Mouse (Mus musculus) gonadal fat pad, adult 2 months (tissue): ENCODE results near the gene Cacna1b. TPM values are rescaled to one million over a fixed set of nuclear protein-coding genes. Genes with fewer than 3 reads are reported as not detected.

Experiments used
- DNase-seq: peaks from one replicate; pipeline ENCODE4 v3.0.0-alpha.2; 2012; ENCODE audit warnings: low read depth
- polyA plus RNA-seq: library from polyadenylated mRNA; depleted of rRNA; stranded (reverse); fragments of >200 nt; gene quantifications from 2 replicates; pipeline ENCODE4 v1.2.3, GENCODE M21; 2012

Gene Cacna1b
- polyA plus RNA-seq, 1 experiment = 8.0 TPM

DNA sequence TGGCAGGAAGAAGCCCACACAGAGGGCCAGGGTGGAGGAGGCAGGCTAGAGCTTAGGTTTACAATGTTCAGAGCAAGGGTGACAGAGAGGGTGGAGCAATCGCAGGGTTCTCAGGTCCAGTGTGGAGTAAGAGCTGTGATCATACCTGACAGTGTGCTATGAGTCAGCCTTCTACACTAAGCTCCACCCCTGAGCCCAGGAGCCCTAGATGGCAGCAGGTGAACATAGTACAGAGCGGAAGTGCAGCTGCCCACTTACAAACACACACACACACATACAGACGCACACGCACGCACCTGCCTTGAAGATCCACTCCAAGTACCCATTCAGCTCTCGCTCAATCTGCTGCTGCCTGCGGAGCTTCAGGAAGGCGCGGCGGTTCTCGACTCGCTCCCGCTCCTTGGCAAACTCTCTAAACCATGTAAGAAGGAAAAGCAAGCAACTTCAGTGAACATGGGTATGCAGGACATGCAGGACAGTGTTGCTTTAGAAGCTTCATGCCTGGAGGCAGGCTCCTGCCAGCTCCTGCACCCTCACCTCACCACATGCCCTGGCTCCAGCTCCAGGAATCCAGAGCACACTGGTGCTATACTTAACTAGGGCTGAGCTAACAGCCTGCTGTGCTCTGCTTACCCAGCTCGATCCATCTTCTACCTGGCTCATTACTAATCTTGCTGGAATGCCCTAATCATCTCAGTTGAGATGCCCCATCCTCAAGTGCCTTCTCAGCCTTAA is 43.1 kb downstream of the Cacna1b start:
- no peak for DNase-seq

DNA sequence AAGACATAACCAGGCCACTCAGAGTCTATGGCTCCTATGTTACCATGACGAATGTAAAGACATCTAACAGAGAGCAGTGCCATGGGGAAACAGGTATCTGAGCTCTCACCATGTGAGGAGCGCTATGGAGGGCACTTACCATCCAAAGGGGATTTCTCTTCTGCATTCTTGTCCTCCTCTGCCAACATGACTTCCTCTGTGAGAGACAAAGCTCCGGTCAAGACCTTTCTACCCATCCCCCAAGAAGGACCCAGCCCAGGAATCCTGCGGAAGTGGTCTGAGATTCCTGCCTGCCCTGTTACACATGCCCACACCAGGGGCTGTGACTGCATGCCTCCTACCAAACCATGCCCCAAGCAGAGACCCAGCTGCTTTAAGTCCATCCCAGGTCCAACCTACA is 44.0 kb downstream of the Cacna1b start:
- no peak for DNase-seq

DNA sequence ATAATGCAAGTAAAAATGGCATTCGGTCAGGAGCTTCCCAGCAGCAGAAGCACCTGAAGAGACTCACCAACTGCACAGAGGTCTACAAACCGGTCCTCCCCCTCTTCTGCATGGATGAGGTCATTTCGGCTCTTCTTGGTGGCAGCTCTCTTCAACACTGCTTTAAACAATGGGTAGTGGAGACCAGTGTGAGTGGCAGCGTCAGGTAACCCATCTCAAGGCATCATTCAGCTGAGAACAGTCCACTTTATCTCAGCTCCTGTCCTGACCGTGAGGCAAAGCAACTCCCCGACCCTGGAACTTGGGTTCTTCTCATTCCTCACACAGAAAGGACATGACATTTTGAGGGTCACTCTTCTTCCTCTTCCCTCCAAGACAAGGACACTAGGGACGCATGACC is 45.0 kb downstream of the Cacna1b start:
- no peak for DNase-seq

DNA sequence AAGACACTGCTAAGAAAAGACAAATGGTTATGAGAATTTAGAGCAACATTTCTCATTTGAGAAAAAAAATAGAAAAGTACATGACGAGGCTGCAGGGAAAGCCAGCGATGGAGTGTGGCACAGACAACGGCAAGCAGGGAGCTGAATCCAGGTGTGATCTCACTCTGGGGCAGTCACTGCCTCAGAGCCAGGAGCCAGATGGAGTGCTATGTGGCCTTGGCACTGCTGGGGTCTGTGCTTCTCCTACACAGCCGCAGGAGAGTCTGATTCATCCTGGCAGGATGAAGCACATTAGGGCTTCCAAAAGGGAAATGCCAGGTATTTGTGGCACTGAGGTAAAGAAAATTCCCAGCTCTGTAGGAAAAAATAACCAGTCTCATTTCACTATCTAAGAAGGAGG is 45.5 kb downstream of the Cacna1b start:
- no peak for DNase-seq

DNA sequence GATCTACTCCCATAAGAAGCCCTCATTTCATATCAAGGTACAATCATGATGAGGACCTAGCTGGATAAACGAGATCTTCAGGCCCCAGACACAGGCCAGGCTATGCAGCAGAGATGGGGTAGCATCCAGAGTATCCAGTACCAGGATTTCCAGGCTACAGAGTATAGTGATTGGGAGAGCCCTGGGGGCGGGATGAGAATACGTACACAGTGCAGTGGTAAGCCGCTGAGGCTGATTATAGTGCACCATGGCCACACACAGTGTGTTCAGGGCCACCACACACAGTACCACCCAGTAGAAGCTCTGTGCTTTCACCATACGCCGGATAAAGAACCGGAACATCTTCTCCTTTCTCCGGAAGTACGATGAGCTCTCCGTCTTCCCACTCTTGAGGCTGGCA is 57.0 kb downstream of the Cacna1b start:
- no peak for DNase-seq

DNA sequence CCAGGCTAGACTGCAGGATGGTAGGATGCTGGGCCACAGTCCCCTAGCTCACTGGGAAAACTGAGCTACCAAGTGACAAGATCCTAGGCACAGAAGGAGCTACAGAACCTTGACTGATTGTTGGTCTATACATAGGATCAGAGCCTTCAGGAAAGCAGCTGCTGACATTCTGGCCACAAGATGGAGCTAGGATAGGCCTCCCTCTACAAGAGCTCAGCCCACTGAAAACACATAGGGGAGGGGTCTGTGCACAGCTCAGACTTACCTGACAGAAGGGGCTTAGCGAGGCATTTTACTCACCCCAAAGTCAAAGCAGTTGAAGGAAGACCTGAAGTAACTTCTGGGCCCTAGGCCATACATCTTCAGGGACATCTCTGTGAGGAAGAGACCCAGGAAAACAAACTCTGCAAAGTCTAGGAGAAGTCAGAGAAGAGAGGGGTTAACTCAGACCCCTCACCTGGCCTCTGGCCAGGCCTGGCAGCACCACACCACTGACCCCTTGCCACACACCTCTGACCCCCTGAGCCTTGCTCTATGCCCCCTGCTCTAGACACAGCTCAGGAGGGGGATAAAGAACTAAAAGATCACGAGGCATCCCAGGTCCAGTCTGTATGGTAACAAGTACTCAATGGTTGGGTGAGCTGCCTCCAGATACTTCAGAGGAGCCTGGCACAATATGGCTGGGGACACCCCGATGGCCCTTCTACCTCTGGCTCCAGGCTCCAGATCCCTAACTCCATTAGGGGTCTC is 60.6 kb downstream of the Cacna1b start:
- no peak for DNase-seq

DNA sequence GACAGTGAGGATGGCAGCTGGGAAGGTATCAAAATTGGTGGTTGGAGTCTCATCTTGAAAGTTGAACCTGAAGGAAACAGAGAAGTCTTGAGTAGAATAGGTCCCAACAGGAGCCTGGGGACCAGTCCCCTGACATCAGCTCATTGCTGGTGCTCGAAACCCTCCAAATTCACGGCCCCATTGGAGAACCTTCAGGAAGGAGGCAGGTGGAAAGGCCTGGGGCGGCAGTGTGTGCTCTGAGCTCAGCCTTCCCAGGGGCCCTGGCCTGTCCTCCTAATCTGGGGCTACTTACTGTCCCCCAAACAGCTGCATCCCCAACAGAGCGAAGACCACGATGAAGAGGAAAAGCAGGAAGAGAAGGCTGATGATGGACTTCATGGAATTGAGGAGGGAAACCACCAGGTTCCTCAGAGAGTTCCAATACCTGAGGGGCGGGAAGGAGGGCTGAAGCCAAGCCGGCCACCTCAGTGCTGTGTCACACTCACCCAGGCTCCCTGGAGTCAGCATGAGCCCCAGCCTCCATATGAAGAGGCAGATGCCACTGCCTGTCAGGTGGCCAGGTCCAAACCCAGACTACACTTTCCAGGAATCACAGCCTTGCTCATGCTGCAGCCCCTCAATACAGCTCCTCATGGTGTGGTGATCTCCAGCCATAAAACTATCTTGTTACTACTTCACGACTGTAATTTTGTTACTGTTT is 65.5 kb downstream of the Cacna1b start:
- DNase-seq = no peak

DNA sequence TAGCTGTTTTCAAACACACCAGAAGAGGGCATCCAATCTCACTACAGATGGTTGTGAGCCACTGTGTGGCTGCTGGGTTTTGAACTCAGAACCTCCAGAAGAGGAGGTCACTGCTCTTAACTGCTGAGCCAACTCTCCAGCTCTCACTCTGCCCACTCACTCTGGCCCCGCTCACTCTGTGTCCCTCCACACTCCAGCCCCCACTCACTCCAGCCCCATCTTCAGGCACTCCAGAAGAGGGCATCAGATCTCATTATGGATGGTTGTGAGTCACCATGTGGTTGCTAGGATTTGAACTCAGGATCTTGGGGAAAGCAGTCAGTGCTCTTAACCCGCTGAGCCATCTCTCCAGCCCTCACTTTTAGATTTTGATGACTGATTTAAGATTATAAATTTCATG is 70.6 kb downstream of the Cacna1b start:
- no peak for DNase-seq

DNA sequence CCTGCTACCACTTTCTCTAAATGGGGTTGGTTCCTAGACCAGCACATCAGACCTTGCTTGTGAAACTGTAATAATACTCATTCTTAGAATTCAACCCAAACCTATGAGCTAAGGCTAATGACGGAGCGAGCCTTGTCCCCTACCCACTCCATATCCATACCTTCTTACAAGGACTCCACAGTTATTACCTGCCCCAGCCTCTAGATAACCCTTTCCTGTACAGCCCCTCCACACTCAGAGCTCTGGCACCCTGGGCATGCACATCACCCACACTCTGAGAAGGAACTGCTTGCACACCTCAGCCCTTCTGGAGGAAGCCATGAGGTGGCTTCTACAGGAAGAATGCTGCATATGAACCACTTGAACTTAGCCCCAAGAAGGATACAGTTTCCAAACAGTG is 72.6 kb downstream of the Cacna1b start:
- no peak for DNase-seq

DNA sequence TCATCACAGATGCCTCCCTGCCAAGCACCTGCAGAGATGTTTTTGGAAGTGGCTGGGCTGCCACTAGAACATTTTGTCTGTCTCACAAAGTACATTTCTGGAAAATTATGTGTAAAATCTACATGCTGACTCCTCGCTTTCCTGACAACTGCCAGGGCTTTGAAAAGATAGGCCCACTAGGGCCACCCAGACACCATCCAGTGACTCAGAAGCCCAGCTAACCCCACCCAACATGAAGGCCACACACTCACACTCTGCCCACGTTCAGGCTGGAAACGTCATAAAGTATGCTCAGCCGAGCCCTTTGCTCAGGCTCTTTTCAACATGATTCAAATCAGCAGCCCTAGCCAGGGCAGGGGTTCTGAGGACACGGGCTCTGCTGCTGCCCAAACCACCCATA is 77.6 kb downstream of the Cacna1b start:
- no peak for DNase-seq

DNA sequence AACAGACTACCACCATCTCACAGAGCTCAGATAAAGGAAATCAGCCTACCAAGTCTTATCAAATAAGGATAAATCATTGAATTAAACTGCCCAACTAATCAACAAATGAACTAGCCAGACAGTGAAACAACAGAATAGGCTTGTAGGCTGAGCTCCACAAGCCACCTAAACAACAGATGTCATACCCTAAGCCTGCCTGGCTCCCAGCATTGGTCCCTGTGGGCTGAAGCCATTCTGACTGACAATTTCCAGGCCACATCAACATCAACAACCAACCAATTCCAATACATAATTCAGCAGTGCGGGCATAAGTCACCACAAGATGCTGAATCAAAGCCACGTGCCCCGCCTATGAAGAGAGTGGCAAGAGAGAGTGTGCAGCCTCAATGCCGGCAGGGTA is 78.2 kb downstream of the Cacna1b start:
- no peak for DNase-seq

DNA sequence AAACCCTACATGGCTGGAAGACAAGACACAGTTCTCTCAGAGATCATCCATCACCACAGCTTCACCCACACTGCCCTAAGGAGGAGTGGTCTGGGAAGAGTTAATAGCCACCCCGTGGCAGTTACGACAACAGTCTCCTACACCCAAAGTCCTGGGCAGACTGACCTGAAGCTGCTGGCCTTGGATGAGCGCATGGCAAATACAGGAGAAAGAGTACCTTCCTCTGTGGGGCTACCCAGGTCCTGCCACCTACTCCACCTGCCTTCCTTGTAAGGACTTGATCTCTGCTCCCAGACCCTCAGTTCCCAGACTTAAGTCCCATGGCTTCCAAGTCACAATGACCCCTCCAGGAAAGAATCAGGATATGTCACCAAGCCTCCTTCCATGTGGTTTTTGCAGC is 79.7 kb downstream of the Cacna1b start:
- no peak for DNase-seq

DNA sequence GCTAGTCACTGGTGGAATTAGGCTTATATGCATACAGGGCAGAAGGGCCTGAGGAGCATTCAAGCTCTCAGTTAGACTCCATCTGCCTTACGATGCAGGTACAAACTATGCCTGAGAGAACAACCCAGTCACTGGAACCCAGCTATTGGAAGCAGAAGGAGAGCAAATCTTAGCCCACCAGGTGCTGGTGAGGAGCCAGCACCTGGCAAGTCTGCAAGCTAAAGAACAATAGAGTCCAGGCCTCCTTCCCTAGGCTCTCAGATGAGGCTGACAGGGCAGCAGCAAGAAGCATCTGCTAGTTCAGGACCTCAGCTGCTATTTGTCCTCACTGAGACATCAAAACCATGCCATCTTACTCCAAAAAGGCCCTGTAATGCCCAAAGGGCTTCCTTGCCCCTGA is 82.2 kb downstream of the Cacna1b start:
- no peak for DNase-seq

DNA sequence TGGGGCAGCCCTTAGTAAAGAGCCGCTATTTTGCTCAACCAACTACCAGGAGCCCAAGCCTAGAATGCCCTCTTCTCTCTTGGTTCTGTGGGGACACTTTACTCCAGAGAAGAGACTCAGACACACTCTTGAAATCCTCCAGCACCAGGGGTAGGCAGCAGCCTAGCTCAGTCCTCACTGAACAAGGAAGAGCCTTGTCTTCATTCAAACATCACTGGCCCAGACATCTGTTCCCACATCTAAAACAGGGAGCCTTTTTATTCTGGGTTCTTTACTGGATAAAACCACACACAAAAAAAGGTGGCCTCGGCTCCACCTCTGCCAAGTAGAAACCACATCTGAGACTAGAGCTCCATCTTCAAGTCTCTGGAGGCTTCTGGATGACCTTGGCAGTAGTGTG is 82.8 kb downstream of the Cacna1b start:
- no peak for DNase-seq

DNA sequence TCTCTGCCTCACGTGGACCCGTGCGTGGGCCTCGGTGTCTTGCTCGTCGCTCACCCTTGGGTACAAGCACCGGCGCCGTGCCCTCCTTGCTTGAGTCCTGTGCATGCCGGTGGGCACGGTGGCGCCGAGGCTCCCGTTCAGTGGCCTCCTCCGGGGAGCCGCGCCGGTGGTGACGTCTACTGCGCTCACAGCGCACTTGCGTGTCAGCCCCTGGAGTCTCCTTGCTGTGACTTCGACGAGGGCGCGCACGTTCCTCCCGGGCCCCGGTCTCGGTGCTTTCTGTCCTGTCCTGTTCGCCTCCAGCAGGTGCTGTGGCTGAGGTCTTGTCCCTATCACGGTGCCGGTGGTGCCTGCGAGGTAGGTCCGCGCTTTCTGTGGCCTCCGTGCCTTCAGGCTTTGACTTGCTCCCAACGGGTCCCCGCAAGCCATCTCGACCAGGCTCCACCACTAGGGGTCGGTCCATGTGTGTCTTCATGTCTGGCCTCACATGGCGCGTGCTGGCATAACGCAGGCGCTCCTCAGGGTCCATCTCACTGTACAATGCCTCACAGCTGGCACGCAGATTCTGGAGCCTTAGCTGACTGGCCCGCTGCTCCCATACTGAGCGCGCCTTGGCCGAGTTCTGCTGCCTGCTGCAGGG is 83.8 kb downstream of the Cacna1b start:
- DNase-seq = no peak

DNA sequence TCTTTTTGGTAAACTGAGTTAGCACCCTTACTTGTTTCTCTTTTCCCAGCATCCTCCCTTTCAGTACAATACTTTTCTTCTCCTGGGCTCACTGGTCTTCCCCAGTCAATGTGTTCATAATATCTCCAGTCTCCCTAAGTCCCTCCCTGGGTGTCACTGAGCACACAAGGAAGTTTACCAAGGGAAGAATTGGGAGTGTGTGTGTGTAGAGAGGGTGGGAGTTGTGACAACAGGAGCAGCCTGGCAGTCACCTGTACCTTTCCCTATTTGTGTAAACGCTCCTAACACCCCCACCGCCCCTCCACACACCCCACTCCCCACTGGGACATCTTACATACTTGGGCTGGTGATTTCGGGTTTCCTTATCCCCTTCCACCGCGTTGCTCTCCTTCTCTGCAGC is 84.4 kb downstream of the Cacna1b start:
- DNase-seq = no peak

DNA sequence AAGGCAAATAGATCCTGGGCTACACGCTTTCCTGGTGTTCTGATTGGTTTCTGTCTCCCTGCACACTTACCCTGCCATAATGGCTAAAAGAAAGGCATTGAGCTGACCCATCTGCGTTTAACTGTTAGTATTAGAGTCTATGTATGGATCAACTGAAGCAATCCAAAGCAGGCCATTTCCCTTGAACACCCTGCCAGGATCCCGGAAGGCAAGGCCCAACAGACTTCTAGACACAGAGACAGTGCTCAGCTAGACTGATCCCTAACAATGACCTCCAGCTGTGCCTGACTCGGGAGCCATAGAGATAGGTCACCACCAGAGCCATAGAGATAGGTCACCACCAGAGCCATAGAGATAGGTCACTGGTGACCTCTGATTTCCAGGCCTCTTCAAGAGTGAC is 84.8 kb downstream of the Cacna1b start:
- DNase-seq = no peak

DNA sequence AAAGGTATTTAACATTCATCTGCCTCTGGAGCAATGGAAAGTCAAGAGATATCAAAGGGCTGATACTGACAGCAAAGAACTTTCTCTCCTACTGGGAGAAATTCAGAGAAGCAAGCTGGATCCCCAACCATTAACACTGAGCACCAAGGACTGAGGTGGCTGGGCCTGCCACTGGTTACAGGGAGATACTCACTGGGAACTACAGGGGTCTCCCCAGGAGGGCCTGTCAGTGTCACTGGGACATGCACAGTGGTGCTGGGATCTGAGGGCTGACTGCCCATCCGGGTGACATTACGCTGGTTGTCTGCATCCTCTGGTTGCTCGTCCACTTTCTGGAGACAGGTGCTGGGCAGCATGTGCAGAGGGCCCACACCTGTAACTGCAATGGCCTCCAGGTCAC is 85.3 kb downstream of the Cacna1b start:
- no peak for DNase-seq

DNA sequence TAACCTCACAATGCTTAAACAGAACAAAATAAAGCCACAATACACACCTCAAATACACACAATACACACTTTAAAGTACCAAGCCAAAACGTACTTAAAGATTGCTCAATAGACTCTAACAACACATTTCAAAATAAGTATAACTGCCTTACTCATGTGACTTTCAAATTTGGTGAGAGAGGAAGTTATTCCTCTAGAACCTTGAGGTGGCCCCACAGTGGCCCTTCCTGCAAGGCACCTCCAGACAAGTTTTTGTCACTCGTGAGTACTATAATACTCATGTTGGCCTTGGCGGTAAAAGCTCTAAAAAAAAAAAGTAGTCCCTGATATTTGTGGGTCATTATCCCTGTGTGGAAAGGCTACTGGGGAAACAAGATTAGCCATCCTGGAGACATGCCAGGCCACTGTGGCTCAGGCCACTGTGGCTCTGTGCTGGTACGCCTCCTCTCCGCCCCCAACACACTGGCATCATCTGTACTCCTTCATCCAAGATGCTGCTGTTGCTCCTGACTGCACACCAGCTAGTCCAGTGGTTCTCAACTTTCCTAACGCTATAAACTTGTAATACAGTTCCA is 88.4 kb downstream of the Cacna1b start:
- DNase-seq = no peak

DNA sequence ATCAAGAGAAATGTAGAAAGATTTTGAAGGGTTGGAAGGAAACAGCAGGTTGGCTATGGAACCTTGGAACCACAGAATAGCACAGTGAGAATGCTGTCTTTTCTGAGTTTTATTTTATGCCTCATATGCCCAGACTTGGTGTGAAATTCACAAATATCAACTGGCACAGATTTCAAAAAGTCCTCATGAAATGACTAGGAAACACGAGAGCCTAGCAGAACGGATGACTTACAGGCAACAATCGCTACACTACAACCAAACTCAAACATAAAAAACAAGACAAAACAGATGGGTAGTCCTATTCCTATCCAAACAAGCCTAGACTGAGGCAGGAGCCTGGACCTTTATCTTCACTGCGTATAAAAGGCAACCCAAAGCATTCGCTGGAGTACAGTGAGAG is 94.4 kb downstream of the Cacna1b start:
- DNase-seq = no peak

DNA sequence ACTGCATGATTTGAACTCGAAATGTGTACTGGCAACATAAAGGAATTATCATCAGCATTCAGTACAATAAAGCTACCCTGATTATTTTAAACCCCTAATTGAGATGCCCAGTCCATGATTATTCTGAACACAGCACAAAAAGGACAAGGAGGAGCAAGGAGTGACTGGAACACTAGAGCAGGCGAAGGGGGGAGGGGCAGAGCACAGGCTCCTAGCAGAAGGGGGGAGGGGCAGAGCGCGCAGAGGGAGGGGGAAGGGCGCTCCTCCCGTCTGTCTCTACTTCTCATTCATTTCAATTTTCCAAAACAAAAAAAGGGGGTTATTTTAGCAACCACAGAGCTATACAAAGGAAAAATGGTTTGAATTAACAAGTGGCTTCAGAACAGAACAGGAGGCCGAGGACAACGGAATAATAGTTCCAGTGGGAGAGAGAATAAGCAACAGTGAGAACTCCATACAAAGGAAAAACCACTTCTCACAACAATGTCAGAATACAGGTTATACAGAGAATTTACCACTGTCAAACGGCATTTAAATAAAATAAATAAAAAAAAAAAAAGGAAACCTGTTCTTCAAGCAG is 98.2 kb downstream of the Cacna1b start:
- DNase-seq = no peak
